Mouse (Mus musculus) spleen, embryonic (tissue): Measurements from ENCODE around the gene Tm7sf2.

Source experiments
- CTCF ChIA-PET: fragments of 350-600 bp; sonication (Branson Sonifier 250); formaldehyde crosslinking; loops from one replicate; lab custom pipeline; 2022; lab: Charles Lee

Gene Tm7sf2

GRCm38 (mm10) chr19:6046294-6047153 is 21.6 kb downstream of the Tm7sf2 start, which contains the start of gene Syvn1:
Gene Syvn1 (plus strand): TSS chr19:6046576.
- CTCF ChIA-PET: interaction anchor here (0.6 to 1.5 kb wide), 5 partner anchors 22 to 558 kb away, joined by 3 to 12 read pairs (median 3); partner anchors contain the start of genes Capn1 and Tm7sf2

- CTCF ChIA-PET: interaction anchor here (0.6 to 1.5 kb wide), 4 partner anchors 22 to 557 kb away, joined by 3 to 12 read pairs (median 4); partner anchors contain the start of genes Capn1 and Tm7sf2
These were observed 22.5 kb downstream of the Tm7sf2 start for GRCm38 (mm10) chr19:6045366-6046293.

- CTCF ChIA-PET: interaction anchor here (0.7 kb wide), 1 partner anchor 30 kb away, joined by 3 read pairs; no protein-coding TSS in a partner anchor
These were observed 24.1 kb downstream of the Tm7sf2 start for GRCm38 (mm10) chr19:6044102-6044501.

GRCm38 (mm10) chr19:6042293-6042692 is 25.9 kb downstream of the Tm7sf2 start:
- CTCF ChIA-PET: interaction anchor here (0.9 to 1.1 kb wide), 2 partner anchors 11 to 77 kb away, joined by 3 read pairs; no protein-coding TSS in a partner anchor

- CTCF ChIA-PET: interaction anchor here (0.7 kb wide), 1 partner anchor 74 kb away, joined by 3 read pairs; no protein-coding TSS in a partner anchor
These were observed 28.2 kb downstream of the Tm7sf2 start for GRCm38 (mm10) chr19:6040002-6040401.

- CTCF ChIA-PET: interaction anchor here (0.6 kb wide), 1 partner anchor 651 kb away, joined by 3 read pairs; no protein-coding TSS in a partner anchor
These were observed 29.8 kb downstream of the Tm7sf2 start for GRCm38 (mm10) chr19:6038326-6038725.

GRCm38 (mm10) chr19:6037695-6038094 is 30.5 kb downstream of the Tm7sf2 start:
- CTCF ChIA-PET: interaction anchor here (0.7 to 1.4 kb wide), 2 partner anchors 12 to 41 kb away, joined by 3 read pairs; no protein-coding TSS in a partner anchor

- CTCF ChIA-PET: no interaction called here
These were observed 32.1 kb downstream of the Tm7sf2 start for GRCm38 (mm10) chr19:6035966-6036585.

- CTCF ChIA-PET: no interaction called here
These were observed 37.5 kb downstream of the Tm7sf2 start for GRCm38 (mm10) chr19:6030520-6031280.

GRCm38 (mm10) chr19:6029426-6029825 is 38.7 kb downstream of the Tm7sf2 start:
- CTCF ChIA-PET: no interaction called here

- CTCF ChIA-PET: no interaction called here
These were observed 39.2 kb downstream of the Tm7sf2 start for GRCm38 (mm10) chr19:6028991-6029390.

- CTCF ChIA-PET: no interaction called here
These were observed 44.2 kb downstream of the Tm7sf2 start for GRCm38 (mm10) chr19:6023930-6024329.

- CTCF ChIA-PET: interaction anchor here (0.9 kb wide), 1 partner anchor 103 kb away, joined by 4 read pairs; no protein-coding TSS in a partner anchor
These were observed 45.1 kb downstream of the Tm7sf2 start for GRCm38 (mm10) chr19:6023059-6023458.

GRCm38 (mm10) chr19:6020276-6020675 is 47.9 kb downstream of the Tm7sf2 start:
- CTCF ChIA-PET: interaction anchor here (0.6 kb wide), 1 partner anchor 52 kb away, joined by 3 read pairs; no protein-coding TSS in a partner anchor

- CTCF ChIA-PET: interaction anchor here (0.7 to 1.0 kb wide), 2 partner anchors 52 to 60 kb away, joined by 4 to 23 read pairs; no protein-coding TSS in a partner anchor
These were observed 49.8 kb downstream of the Tm7sf2 start for GRCm38 (mm10) chr19:6018142-6019089.

GRCm38 (mm10) chr19:6016532-6016931 is 51.6 kb downstream of the Tm7sf2 start:
- CTCF ChIA-PET: interaction anchor here (0.7 to 1.4 kb wide), 2 partner anchors 51 to 262 kb away, joined by 3 to 4 read pairs; no protein-coding TSS in a partner anchor

- CTCF ChIA-PET: interaction anchor here (0.7 to 1.4 kb wide), 4 partner anchors 9 to 263 kb away, joined by 3 to 5 read pairs (median 4); partner anchors contain the start of gene Syvn1
These were observed 52.5 kb downstream of the Tm7sf2 start, which contains the start of gene Capn1 for GRCm38 (mm10) chr19:6015511-6016315. Gene Capn1 (minus strand): TSS chr19:6015897.
